Mouse (Mus musculus): ENCODE measurements around the gene Lbx1.

Gene Lbx1

GRCm38 (mm10) chr19:45235766-45236362, at the start of gene Lbx1:
Gene Lbx1 (minus strand): TSS chr19:45235812.
- DNase-seq (ENCODE audit: low spot score): no peak

DNA sequence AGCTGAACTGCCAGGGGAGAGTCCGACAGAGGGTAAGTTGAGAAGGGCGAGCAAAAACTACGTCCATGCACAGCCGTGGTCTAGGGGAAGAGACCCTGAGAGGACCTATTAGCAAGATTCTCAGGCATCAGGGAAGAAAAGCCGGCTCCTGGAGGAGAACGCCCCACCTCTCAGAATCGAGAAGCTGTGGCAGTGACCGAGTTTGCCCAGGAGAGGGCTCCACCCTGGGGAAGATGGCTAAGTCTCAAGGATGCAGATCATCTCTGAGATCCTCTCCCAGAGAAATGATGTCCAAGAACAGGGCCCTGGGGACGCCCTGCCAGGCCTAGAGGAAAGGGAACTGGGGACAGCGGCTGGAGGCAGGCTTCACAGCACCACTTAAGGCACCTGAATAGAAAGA, 47.7 kb upstream of the Lbx1 start:
- DNase-seq (ENCODE audit: low spot score): peak; percentile 65

- no peak for DNase-seq (ENCODE audit: low spot score)
These were observed 40.6 kb upstream of the Lbx1 start for GRCm38 (mm10) chr19:45276196-45276595.

- DNase-seq (ENCODE audit: low spot score): no peak
These were observed 36.4 kb upstream of the Lbx1 start for GRCm38 (mm10) chr19:45271986-45272385.

DNA sequence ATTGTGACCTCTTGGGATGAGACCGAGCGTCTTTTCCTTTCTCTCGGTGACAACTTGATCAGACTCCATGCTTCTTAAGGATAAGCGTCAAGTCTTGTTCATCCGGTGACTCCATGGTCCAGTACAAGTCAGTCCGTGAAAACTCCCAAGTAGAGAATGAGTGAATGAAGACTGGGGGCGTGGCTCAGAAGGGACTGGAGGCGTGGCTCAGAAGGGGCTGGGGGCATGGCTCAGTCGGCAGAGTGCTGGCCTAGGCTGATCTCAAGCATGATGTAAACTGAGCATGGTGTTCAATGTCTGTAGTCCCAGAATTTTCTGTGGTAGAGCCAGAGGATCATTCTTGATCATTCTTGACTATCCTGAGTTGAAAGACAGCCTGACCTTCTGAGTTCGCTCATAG, 27.4 kb upstream of the Lbx1 start:
- DNase-seq (ENCODE audit: low spot score): no peak

- DNase-seq (ENCODE audit: low spot score): no peak
These were observed 22.1 kb upstream of the Lbx1 start for GRCm38 (mm10) chr19:45257414-45258326.

- DNase-seq (ENCODE audit: low spot score): no peak
These were observed 19.2 kb upstream of the Lbx1 start for GRCm38 (mm10) chr19:45254806-45255205.

DNA sequence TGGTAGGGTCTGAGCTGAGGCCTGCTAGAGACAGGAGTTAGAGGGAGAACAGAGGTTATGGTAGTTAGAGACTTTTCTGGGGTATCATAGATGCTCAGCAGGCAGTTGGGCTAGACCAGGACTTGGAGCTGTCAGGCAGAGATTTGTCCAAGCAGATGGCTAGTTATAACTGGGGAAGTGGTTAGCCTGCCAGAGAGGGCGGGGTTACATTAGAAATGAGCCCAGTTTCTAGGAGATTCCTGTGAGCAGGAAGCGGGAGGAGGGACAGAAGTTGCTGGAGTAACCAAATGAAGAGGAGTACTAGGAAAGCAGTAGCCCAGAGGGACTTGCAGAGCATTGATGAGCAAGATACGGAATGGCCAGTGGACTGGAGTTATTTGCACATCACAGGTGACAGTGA, 16.8 kb upstream of the Lbx1 start:
- DNase-seq (ENCODE audit: low spot score): no peak

- DNase-seq (ENCODE audit: low spot score): no peak
These were observed 13.1 kb upstream of the Lbx1 start for GRCm38 (mm10) chr19:45248691-45249090.

GRCm38 (mm10) chr19:45243918-45244700, 8.5 kb upstream of the Lbx1 start:
- DNase-seq (ENCODE audit: low spot score): peak; percentile 32

DNA sequence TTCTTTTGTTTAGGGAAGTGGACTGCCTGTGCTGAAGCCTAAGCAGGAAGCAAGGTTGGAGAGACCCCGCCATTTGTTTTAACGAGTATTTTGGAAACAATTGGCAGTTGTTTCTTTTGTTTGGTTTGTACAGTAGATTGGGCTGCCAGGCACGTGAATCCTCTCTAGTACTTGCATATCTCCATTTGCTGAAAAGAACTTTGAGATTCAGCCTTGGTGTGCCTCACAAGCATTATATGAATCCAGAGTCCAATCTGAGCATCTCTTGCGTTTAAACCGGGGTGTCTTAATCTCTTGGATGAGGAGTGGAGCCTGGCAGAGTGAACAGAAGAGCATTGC, 7.6 kb upstream of the Lbx1 start:
- no peak for DNase-seq (ENCODE audit: low spot score)

DNA sequence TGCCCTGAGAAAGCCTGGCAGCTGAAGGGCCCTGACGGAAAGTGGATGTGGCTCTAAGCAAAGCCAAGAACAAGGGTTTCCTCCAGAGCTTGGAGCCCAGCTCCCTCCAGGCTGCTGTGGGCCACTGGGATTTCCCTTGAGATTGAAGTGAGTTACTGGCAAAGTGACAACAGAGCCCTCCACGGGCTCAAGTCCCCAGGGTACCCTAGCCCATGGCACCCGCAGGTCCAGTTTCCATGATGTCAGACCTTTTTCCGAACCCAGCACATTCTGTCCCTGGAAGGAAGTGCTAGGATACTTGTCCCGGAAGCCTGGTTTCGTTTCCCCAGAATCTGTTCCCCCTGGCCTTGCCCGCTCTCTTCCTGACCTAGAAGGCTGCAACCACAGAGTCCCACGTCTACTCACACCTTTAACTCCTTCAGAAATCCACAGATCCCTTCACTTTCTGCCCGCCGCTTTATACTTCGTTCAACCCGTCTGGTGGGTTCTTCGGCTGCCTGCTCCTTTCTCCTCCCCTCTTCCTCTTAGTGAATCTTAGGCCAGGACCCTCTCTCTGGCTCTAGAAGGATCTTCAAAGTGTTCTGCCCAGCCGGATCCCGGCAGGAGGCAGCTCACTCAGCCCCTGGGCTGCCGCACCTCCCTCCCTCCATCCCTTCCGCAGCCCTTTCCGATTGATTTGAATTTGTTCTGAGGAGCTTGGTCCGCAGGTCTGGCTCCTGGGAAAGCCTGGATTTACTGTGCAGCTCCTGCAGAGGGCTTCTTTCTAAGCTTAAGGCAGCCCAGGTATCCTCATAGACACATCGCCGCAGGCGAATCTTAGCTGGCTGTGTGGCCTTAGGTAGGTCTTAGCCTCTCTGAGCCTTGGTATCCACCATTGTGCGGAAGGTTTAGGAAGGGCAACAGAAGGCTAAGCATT, 7.0 kb upstream of the Lbx1 start:
- no peak for DNase-seq (ENCODE audit: low spot score)

DNA sequence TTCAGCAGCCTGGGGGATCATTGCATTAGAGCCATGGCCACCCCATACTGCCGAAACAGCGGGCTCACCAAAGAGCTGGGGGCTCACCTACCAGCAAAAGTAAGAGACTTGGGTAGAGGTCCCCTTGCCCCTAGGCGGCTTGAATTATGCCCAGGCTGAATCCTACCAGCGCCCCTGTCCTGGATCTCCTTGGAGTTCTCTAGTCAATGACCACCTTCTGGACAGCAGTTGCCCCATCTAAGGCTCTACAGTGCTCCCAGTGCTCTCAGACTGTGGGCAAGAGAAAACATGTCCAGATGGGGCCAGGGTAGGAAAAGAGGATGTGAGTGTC, 6.4 kb upstream of the Lbx1 start:
- no peak for DNase-seq (ENCODE audit: low spot score)

GRCm38 (mm10) chr19:45240026-45240425, 4.4 kb upstream of the Lbx1 start:
- DNase-seq (ENCODE audit: low spot score): no peak

GRCm38 (mm10) chr19:45239191-45239590, 3.6 kb upstream of the Lbx1 start:
- no peak for DNase-seq (ENCODE audit: low spot score)

GRCm38 (mm10) chr19:45237665-45238209, 2.1 kb upstream of the Lbx1 start:
- DNase-seq (ENCODE audit: low spot score): no peak

GRCm38 (mm10) chr19:45237099-45237498, 1.5 kb upstream of the Lbx1 start:
- DNase-seq (ENCODE audit: low spot score): no peak

GRCm38 (mm10) chr19:45236363-45236942, 841 bp upstream of the Lbx1 start:
- DNase-seq (ENCODE audit: low spot score): no peak

GRCm38 (mm10) chr19:45235331-45235741, 276 bp downstream of the Lbx1 start:
- no peak for DNase-seq (ENCODE audit: low spot score)

GRCm38 (mm10) chr19:45234771-45235231, 811 bp downstream of the Lbx1 start:
- DNase-seq (ENCODE audit: low spot score): no peak

- DNase-seq (ENCODE audit: low spot score): no peak
These were observed 1.3 kb downstream of the Lbx1 start for GRCm38 (mm10) chr19:45234191-45234770.
